Mouse (Mus musculus): ENCODE data around the gene Tsen2.

GRCm38 (mm10) chr6:115606461-115606860 is 62.0 kb downstream of the Tsen2 start:
- TF ChIP-seq POLR2A (IDR thresholded peaks at IDR 0.05; ENCODE audit: low read depth, low read length): no peak
- no peak for TF ChIP-seq CTCF (IDR thresholded peaks at IDR 0.05; ENCODE audit: extremely low read depth, insufficient read depth, insufficient read length, insufficient replicate concordance)

All from spleen, adult 2 months (tissue).